Comparison of ENCODE assay signal across 14 mouse cellular contexts in genomic region chr10:120784516-120784915, GRCm38 (mm10).
"Had no signal": no experiment of that assay in that cellular context is flagged by ENCODE, and none has a peak within 500 bp of the region (broad histone marks: within the 10 kb centered on the region; RNA-seq: fewer than 3 reads in every experiment).

No protein-coding gene starts in this region.

- H3K4me2 ChIP-seq: lung, embryonic 14.5 days; midbrain, embryonic 12.5 days; midbrain, embryonic 15.5 days; neural tube, embryonic 12.5 days; stomach, embryonic 15.5 days had no signal

- H3K27ac ChIP-seq: midbrain, embryonic 10.5 days; midbrain, embryonic 12.5 days; midbrain, embryonic 15.5 days; neural tube, embryonic 12.5 days; stomach, embryonic 15.5 days; stomach, postnatal 0 days had no signal

- H3K4me3 ChIP-seq: midbrain, embryonic 10.5 days; midbrain, embryonic 12.5 days; midbrain, embryonic 15.5 days; neural tube, embryonic 12.5 days; stomach, embryonic 15.5 days had no signal

- ATAC-seq: midbrain, embryonic 15.5 days had no signal

- DNase-seq: lung, adult 18-20 months; lung, embryonic 14.5 days; lung, postnatal 10 days; lung, postnatal 4 days; right cerebral cortex, postnatal 14 days; thymus, adult 2 months; thymus, postnatal 25 days; thymus, postnatal 4 days had no signal

- H3K9me3 ChIP-seq: midbrain, embryonic 10.5 days; midbrain, embryonic 12.5 days; midbrain, embryonic 15.5 days; neural tube, embryonic 12.5 days; stomach, embryonic 15.5 days had no signal

- H3K36me3 ChIP-seq: midbrain, embryonic 10.5 days; midbrain, embryonic 12.5 days; midbrain, embryonic 15.5 days; neural tube, embryonic 12.5 days had no signal

- H3K27me3 ChIP-seq: midbrain, embryonic 12.5 days; midbrain, embryonic 15.5 days; neural tube, embryonic 12.5 days; stomach, embryonic 15.5 days had no signal

- H3K9ac ChIP-seq: lung, embryonic 14.5 days; midbrain, embryonic 12.5 days; midbrain, embryonic 15.5 days; neural tube, embryonic 12.5 days; stomach, embryonic 15.5 days had no signal
